Mouse (Mus musculus): ENCODE measurements around the gene Slc7a11.

GRCm38 (mm10) chr3:50033325-50033724, 410.1 kb downstream of the Slc7a11 start:
- TF ChIP-seq CTCF (IDR thresholded peaks at IDR 0.05; ENCODE audit: low read depth, low read length) (no peak), POLR2AphosphoS5 (IDR thresholded peaks at IDR 0.05; ENCODE audit: insufficient replicate concordance, low read depth, low read length) (no peak), GATA1 (IDR thresholded peaks at IDR 0.05; ENCODE audit: borderline replicate concordance, low read length) (no peak), TAL1 (conservative IDR thresholded peaks at IDR 0.05; ENCODE audit: low read depth, low read length) (no peak)
